Mouse (Mus musculus): ENCODE data around the gene Dctpp1. TPM values are rescaled to one million over a fixed set of nuclear protein-coding genes. Genes with fewer than 3 reads are reported as not detected.

Dctpp1 gene
- polyA plus RNA-seq, 1 experiment from 2014 or later: 141 TPM

DNA sequence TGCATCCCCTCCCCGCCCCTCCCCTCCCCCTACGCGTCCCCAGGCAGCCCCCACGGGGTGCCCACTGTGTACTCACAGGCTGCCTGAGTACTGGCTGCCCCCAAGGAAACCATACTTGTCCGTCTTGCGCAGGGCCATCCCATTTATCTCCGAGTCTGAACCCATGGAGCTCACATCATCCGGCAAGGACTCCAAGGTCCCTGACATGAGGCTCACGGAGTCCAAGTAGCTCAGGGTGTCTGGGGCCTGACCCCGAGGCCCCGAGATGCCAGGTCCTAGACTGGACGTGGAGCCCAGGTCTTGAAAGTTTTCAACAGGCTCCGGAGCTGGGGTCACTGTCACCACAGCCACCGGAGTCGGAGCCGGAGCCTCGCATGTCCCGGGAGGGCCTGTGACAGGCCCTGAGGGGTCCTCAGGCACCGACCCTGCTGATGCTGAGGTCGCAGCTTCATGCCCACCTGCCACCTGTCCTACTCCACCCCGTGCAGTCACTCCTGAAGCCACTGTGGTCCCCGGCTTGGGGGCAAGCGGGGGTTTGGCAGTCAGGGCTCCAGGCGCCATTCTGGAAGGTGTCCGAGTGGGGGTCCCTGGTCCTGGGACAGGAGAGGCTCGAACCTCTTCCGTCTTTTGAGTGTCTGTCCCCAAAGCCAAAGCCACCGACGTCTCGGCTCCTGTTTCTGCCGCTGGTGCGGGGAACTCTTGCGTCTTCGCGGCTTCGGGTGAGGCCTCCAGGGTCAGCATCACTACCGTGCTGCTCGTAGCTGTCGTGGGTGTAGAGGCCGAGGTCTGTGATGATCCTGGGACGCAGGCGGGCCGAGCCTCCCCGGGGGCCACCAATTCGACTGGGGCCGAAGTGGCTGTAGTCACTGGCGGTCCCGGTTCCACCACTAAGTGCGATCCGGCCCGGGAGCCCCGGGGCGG lies 52.9 kb downstream of the Dctpp1 start:
- ATAC-seq (ENCODE audit: insufficient number of reproducible peaks, low FRiP score, low TSS enrichment, low read depth): no peak
- under 1% methylated on average over 52 of the region's 53 CpGs for WGBS
- Histone ChIP-seq H3K9ac (peak overlapping the region; percentile 97), H3K9me3 (replicated peaks) (no peaks in the 10 kb centered on the region), H3K27me3 (no peaks in the 10 kb centered on the region), H3K27ac (replicated peaks) (peak overlapping the region; percentile 90), H3K4me2 (replicated peaks) (peak overlapping the region; percentile 88), H3K4me3 (replicated peaks) (peak overlapping the region; percentile 92), H3K36me3 (peaks cover 25% of the 10 kb centered on the region), H3K4me1 (peaks cover 25% of the 10 kb centered on the region)

Other genes starting within 250 kb of the Dctpp1 start
- 12.0 and 12.5 TPM in 2 replicates for gene Mvp, start 246.1 kb downstream of the Dctpp1 start, polyA plus RNA-seq (2015; fragmentation: Nextera tagmentation; extraction: Ambion mirVana)
- 0.33 and 0.43 TPM in 2 replicates for gene Pagr1b, start 244.2 kb downstream of the Dctpp1 start, polyA plus RNA-seq (2015; fragmentation: Nextera tagmentation; extraction: Ambion mirVana)
- gene Pagr1a, start 243.4 kb downstream of the Dctpp1 start, polyA plus RNA-seq (2015; fragmentation: Nextera tagmentation; extraction: Ambion mirVana): 40.9 and 73.0 TPM in 2 replicates
- gene Gm42742, start 239.6 kb downstream of the Dctpp1 start, polyA plus RNA-seq (2015; fragmentation: Nextera tagmentation; extraction: Ambion mirVana): 55.0 and 78.2 TPM in 2 replicates
- gene Prrt2, start 239.5 kb downstream of the Dctpp1 start, polyA plus RNA-seq (2015; fragmentation: Nextera tagmentation; extraction: Ambion mirVana): 18.9 and 21.9 TPM in 2 replicates
- gene Maz, start 233.7 kb downstream of the Dctpp1 start, polyA plus RNA-seq (2015; fragmentation: Nextera tagmentation; extraction: Ambion mirVana): 75.2 and 79.8 TPM in 2 replicates
- 87.5 and 90.6 TPM in 2 replicates for gene Kif22, start 218.2 kb downstream of the Dctpp1 start, polyA plus RNA-seq (2015; fragmentation: Nextera tagmentation; extraction: Ambion mirVana)
- gene Zg16, start 173.4 kb downstream of the Dctpp1 start, polyA plus RNA-seq (2015; fragmentation: Nextera tagmentation; extraction: Ambion mirVana): not detected in 2 replicates
- gene AI467606, start 169.3 kb downstream of the Dctpp1 start, polyA plus RNA-seq (2015; fragmentation: Nextera tagmentation; extraction: Ambion mirVana): 4.8 and 6.3 TPM in 2 replicates
- gene Qprt, start 138.5 kb downstream of the Dctpp1 start, polyA plus RNA-seq (2015; fragmentation: Nextera tagmentation; extraction: Ambion mirVana): 2.0 and 3.3 TPM in 2 replicates
- 0.61 and 0.67 TPM in 2 replicates for gene Spn, start 122.9 kb downstream of the Dctpp1 start, polyA plus RNA-seq (2015; fragmentation: Nextera tagmentation; extraction: Ambion mirVana)
- gene Cd2bp2, start 64.7 kb downstream of the Dctpp1 start, polyA plus RNA-seq (2015; fragmentation: Nextera tagmentation; extraction: Ambion mirVana): 56.4 and 61.8 TPM in 2 replicates
- 29.4 and 32.5 TPM in 2 replicates for gene Tbc1d10b, start 52.2 kb downstream of the Dctpp1 start, polyA plus RNA-seq (2015; fragmentation: Nextera tagmentation; extraction: Ambion mirVana)
- gene Mylpf, start 51.8 kb downstream of the Dctpp1 start, polyA plus RNA-seq (2015; fragmentation: Nextera tagmentation; extraction: Ambion mirVana): 585 and 767 TPM in 2 replicates
- 41.3 and 42.5 TPM in 2 replicates for gene Zfp553, start 27.6 kb downstream of the Dctpp1 start, polyA plus RNA-seq (2015; fragmentation: Nextera tagmentation; extraction: Ambion mirVana)
- gene Sept1, start 27.6 kb downstream of the Dctpp1 start, polyA plus RNA-seq (2015; fragmentation: Nextera tagmentation; extraction: Ambion mirVana): 22.4 and 23.9 TPM in 2 replicates
- 73.7 and 77.5 TPM in 2 replicates for gene Zfp771, start 16.4 kb downstream of the Dctpp1 start, polyA plus RNA-seq (2015; fragmentation: Nextera tagmentation; extraction: Ambion mirVana)
- 53.7 and 58.5 TPM in 2 replicates for gene Sephs2, start 13.3 kb upstream of the Dctpp1 start, polyA plus RNA-seq (2015; fragmentation: Nextera tagmentation; extraction: Ambion mirVana)
- 1.5 and 1.9 TPM in 2 replicates for gene Itgal, start 35.6 kb upstream of the Dctpp1 start, polyA plus RNA-seq (2015; fragmentation: Nextera tagmentation; extraction: Ambion mirVana)
- 16.7 and 17.7 TPM in 2 replicates for gene Zfp768, start 84.9 kb upstream of the Dctpp1 start, polyA plus RNA-seq (2015; fragmentation: Nextera tagmentation; extraction: Ambion mirVana)
- 10.6 and 12.3 TPM in 2 replicates for gene Zfp747, start 115.3 kb upstream of the Dctpp1 start, polyA plus RNA-seq (2015; fragmentation: Nextera tagmentation; extraction: Ambion mirVana)
- 5.3 and 6.2 TPM in 2 replicates for gene 9130019O22Rik, start 126.5 kb upstream of the Dctpp1 start, polyA plus RNA-seq (2015; fragmentation: Nextera tagmentation; extraction: Ambion mirVana)
- 8.4 and 9.2 TPM in 2 replicates for gene E430018J23Rik, start 132.9 kb upstream of the Dctpp1 start, polyA plus RNA-seq (2015; fragmentation: Nextera tagmentation; extraction: Ambion mirVana)
- 8.9 and 9.2 TPM in 2 replicates for gene Zfp764, start 146.1 kb upstream of the Dctpp1 start, polyA plus RNA-seq (2015; fragmentation: Nextera tagmentation; extraction: Ambion mirVana)
- gene Zfp688, start 161.4 kb upstream of the Dctpp1 start, polyA plus RNA-seq (2015; fragmentation: Nextera tagmentation; extraction: Ambion mirVana): 24.1 and 24.8 TPM in 2 replicates
- gene Zfp689, start 188.4 kb upstream of the Dctpp1 start, polyA plus RNA-seq (2015; fragmentation: Nextera tagmentation; extraction: Ambion mirVana): 8.0 and 8.8 TPM in 2 replicates
- 46.3 and 55.9 TPM in 2 replicates for gene Prr14, start 198.9 kb upstream of the Dctpp1 start, polyA plus RNA-seq (2015; fragmentation: Nextera tagmentation; extraction: Ambion mirVana)
- 17.1 and 17.3 TPM in 2 replicates for gene Fbrs, start 218.5 kb upstream of the Dctpp1 start, polyA plus RNA-seq (2015; fragmentation: Nextera tagmentation; extraction: Ambion mirVana)